Mouse (Mus musculus): ENCODE data around the gene Cmtr1.

Gene Cmtr1

GRCm38 (mm10) chr17:29669936-29670335, 9.5 kb downstream of the Cmtr1 start:
- no peak for DNase-seq (ENCODE audit: low spot score)

- no peak for DNase-seq (ENCODE audit: low spot score)
Observed at GRCm38 (mm10) chr17:29671021-29671420, 10.6 kb downstream of the Cmtr1 start.

GRCm38 (mm10) chr17:29673325-29673724, 12.9 kb downstream of the Cmtr1 start:
- no peak for DNase-seq (ENCODE audit: low spot score)

GRCm38 (mm10) chr17:29678526-29678925, 18.1 kb downstream of the Cmtr1 start:
- DNase-seq (ENCODE audit: low spot score), result no peak

- DNase-seq (ENCODE audit: low spot score), result no peak
Observed at GRCm38 (mm10) chr17:29679038-29679767, 18.8 kb downstream of the Cmtr1 start.

- no peak for DNase-seq (ENCODE audit: low spot score)
Observed at GRCm38 (mm10) chr17:29680174-29680573, 19.8 kb downstream of the Cmtr1 start.

- no peak for DNase-seq (ENCODE audit: low spot score)
Observed at GRCm38 (mm10) chr17:29680921-29681320, 20.5 kb downstream of the Cmtr1 start.

- DNase-seq (ENCODE audit: low spot score), result no peak
Observed at GRCm38 (mm10) chr17:29681669-29682068, 21.3 kb downstream of the Cmtr1 start.

- DNase-seq (ENCODE audit: low spot score), result no peak
Observed at GRCm38 (mm10) chr17:29682261-29682660, 21.9 kb downstream of the Cmtr1 start.

- DNase-seq (ENCODE audit: low spot score), result no peak
Observed at GRCm38 (mm10) chr17:29683127-29683526, 22.7 kb downstream of the Cmtr1 start.

- DNase-seq (ENCODE audit: low spot score), result no peak
Observed at GRCm38 (mm10) chr17:29684275-29684674, 23.9 kb downstream of the Cmtr1 start.

GRCm38 (mm10) chr17:29686771-29687170, 26.4 kb downstream of the Cmtr1 start:
- DNase-seq (ENCODE audit: low spot score), result no peak

GRCm38 (mm10) chr17:29687373-29687772, 27.0 kb downstream of the Cmtr1 start:
- DNase-seq (ENCODE audit: low spot score), result no peak

GRCm38 (mm10) chr17:29688610-29689009, 28.2 kb downstream of the Cmtr1 start:
- no peak for DNase-seq (ENCODE audit: low spot score)

- DNase-seq (ENCODE audit: low spot score), result no peak
Observed at GRCm38 (mm10) chr17:29690257-29690656, 29.9 kb downstream of the Cmtr1 start.

GRCm38 (mm10) chr17:29692827-29693226, 32.4 kb downstream of the Cmtr1 start:
- DNase-seq (ENCODE audit: low spot score), result no peak

- no peak for DNase-seq (ENCODE audit: low spot score)
Observed at GRCm38 (mm10) chr17:29693571-29693970, 33.2 kb downstream of the Cmtr1 start.

GRCm38 (mm10) chr17:29694516-29694915, 34.1 kb downstream of the Cmtr1 start:
- no peak for DNase-seq (ENCODE audit: low spot score)

- no peak for DNase-seq (ENCODE audit: low spot score)
Observed at GRCm38 (mm10) chr17:29696940-29697339, 36.5 kb downstream of the Cmtr1 start.

- DNase-seq (ENCODE audit: low spot score), result no peak
Observed at GRCm38 (mm10) chr17:29698421-29698820, 38.0 kb downstream of the Cmtr1 start.

- no peak for DNase-seq (ENCODE audit: low spot score)
Observed at GRCm38 (mm10) chr17:29700573-29700972, 40.2 kb downstream of the Cmtr1 start.

GRCm38 (mm10) chr17:29702938-29703710, 42.7 kb downstream of the Cmtr1 start:
- no peak for DNase-seq (ENCODE audit: low spot score)

GRCm38 (mm10) chr17:29704781-29705180, 44.4 kb downstream of the Cmtr1 start:
- DNase-seq (ENCODE audit: low spot score), result peak; percentile 77

All from testis, postnatal 10 days (tissue).